Mouse (Mus musculus) left cerebral cortex, postnatal 4 days (tissue): ENCODE data around the gene Ddx1. TPM values are rescaled to one million over a fixed set of nuclear protein-coding genes. Genes with fewer than 3 reads are reported as not detected.
"Not testable (repeated sequence)": the region's sequence is repeated elsewhere in the genome, so short reads cannot be mapped to it uniquely, and the experiment has no call there.

Source experiments
- DNase-seq: peaks from one replicate; pipeline ENCODE4 v3.0.0-alpha.2; 2022
- intact Hi-C: fragments of 180-260 bp; cut with DNase I; formaldehyde crosslinking; loops from one replicate; pipeline ENCODE4 v1.15.1; 2025
- total RNA-seq, 2 experiments: library from RNA; stranded (reverse); gene quantifications; 2 replicates each; pipeline ENCODE4 v1.2.3; 2021

The Ddx1 gene
- total RNA-seq, 2 experiments from 2014 or later = 127 to 137 TPM

DNA sequence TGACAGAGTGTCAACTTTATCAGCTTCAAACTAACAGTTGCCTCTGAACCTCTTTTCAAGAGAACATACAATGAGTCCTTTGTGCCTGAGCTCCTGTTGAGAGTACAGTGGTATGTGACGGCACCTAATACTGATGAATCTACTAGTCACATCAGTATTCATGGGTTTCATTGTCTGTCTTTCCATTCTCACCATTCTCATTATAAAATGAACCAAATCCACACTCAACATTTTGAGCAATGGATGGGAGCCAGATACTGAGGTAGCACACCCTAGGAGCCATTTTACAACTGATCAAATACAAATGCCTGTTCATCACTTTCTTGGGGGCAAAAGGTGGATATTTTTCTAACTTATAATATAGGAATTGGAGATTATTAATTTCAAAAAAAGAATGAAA lies 40.5 kb downstream of the Ddx1 start:
- DNase-seq = no peak
- intact Hi-C loops = no loop called here

DNA sequence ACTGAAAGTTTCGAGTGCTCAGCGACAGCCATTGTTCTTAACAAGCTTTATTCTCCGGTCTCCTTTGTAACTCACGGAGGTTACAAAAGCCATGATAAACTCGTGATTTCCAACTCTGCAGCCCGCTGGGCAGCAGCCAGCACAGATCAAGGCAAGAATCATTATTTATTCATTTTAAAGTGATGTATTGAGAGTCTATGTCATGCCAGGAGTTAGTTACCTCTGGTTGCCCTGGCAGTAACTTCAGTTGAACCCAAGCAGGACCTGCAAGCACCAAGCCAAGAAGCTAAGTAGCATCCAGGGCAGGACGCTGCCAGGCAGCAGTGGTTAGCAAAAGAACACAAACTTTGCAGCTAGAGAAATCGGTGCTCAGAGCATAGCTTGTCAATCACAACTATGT lies 41.9 kb downstream of the Ddx1 start:
- no peak for DNase-seq
- intact Hi-C loops = no loop called here

DNA sequence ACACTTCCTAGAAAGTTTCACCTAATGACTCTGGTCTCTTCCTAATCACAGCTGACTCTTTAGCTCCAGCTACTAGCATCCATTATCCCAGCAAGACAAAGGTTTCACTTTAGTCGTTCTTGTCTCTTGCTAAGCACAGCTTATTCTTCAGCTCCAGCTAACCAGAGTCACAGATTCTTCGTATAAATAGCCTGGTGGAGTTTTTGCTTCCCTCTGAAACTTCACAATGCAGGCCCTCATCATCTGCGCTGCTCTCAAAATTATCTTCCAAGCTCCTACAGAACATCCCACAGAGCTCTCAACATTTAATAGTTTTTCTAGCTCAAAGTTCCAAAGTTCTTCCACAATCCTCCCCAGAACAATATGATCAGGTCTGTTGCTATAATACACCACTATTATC lies 43.3 kb downstream of the Ddx1 start:
- intact Hi-C loops = no loop called here

DNA sequence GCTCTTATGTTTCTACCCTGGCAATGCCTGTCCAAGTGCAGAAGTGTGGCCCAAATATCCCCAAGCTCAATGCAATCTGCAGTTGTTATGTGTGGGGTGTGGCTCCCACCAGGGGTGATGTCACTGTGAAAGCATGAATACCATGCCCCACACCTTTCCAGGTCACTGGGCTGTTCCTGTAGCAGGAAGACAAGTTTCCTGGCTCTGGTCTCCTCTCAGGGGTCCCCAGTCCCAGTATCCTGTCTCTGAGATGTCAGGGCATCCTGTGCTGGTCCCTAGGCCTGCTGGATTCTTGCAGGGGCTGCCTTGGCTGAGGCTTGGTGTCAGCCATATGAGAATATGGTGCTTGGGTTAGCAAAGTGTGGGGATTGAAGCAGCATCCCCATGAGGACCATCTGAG lies 46.7 kb downstream of the Ddx1 start:
- intact Hi-C loops = no loop called here

More for the DNA sequence above, 43.3 kb downstream of the Ddx1 start:
- no peak for DNase-seq

DNA sequence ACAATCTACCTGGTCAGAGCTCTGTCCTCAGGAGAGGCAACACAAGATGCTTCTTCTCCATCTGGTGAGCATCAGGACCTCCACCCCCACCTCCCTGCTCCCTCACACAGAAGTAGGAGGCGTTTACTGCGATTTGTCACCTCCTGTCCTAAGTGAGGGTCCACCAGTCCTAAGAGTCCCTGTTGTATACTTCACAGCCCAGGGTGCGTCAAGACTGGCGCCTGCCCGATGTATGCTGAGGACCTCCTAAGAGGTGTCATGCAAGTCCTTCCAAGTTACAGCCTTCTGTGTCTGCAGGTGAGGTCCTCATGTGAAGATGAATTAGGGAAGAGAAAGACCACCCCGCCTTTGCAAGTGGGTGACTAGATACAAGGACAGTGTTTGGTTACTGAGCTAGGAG lies 48.4 kb downstream of the Ddx1 start:
- intact Hi-C loops = no loop called here
- DNase-seq = no peak

More for the DNA sequence above, 46.7 kb downstream of the Ddx1 start:
- DNase-seq = no peak

DNA sequence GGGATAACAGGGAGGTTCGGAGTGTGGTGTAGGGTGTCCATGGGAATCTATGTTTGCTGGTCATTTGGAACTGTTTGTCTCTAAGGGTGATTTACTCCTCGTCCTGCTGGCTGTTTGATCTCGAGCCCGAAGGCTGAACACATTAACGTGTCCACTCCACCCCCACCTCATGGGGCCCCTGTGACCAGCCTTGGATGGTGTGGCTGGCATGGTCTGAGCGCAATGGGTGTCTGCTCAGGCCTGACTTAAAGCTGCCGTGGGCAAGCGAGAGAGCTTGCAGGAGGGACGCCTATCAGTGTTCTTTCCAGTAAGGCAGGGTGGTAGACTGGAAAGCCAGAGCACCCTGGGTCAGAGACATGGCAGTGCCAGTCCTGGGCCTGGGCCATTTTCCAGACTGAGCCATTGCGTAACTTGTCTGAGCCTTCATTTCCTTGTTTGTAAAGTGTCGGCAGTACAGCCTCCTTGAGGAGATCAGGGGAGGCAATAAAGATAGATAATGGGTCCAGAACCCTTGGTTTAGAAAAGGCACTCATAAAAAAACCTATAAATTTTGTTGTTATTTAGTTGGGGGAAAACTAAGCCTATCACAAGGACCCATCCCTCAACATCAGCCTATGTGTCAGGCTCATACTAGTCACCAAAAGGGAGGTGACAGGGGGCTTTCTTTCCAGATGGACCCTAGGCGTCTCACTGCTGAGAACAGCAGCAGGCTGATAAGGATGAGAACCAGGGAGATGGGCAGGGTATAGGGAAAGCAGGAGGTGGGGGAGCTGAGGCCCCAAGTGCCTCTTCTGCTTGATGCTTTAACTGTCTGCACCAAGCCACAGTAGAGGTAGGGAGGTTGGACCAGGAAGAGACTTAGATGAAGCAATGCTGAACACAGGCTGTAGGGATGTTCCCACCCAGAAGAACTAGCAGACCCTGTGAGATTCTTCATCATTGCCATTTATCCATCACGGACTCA lies 49.4 kb downstream of the Ddx1 start:
- DNase-seq = no peak
- intact Hi-C loops = no loop called here

DNA sequence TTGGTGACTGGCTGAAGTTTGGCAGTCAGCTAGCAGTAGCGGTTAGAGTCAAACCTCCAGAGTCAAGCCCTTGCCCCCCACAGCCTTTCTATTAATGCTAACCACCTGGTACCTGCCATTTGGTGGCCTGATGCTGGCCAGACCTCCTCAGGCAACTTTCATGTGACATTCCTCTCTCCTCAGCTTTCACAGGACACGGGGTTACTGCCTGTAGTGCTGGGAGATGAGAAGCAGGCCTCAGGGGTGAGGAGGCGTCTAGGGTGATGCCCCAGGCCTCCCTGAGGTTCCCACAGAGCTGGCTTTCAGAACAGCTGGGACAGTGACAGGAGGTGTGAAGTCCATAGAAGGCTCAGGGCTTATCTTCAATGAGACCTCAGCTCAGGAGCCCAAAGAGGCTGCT lies 50.9 kb downstream of the Ddx1 start:
- intact Hi-C loops = no loop called here
- DNase-seq = no peak

DNA sequence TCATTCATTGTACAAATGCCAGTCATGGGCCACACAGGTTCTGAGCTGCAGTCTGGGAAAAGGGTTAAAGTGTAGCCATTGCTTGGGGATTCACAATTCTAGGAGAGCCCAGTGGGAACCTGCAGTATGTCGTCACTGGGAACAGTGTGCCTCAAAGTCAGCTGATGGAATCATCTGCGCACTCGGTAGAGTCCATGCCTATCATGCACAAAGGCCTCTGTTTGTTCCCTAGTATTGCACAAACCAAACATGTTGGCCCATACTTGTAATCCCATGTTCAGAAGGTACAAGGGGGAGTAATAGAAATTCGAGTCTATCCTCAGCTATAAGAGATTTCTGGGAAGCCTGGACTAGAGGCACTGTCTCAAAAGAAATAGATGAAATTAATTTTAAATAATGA lies 52.9 kb downstream of the Ddx1 start:
- intact Hi-C loops = no loop called here
- DNase-seq = no peak

DNA sequence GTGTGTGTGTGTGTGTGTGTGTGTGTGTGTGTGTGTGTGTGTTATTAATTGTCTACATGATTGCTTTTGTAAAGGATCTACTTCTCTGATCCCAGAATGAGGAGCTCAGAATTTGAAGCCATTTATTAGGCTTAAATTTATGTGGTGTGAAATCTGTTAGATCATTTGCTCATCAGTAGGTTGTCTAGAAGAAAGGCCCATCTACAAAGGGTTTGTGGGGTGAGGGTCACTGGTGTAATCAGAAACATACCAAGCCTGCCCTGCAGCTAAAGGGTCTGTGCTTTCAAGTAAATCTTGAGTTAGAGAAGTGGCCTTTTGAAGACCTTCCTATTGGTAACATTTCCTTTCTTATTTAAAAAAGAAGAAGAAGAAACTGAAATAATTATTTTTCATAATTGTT lies 53.5 kb downstream of the Ddx1 start:
- no peak for DNase-seq
- intact Hi-C loops = no loop called here

DNA sequence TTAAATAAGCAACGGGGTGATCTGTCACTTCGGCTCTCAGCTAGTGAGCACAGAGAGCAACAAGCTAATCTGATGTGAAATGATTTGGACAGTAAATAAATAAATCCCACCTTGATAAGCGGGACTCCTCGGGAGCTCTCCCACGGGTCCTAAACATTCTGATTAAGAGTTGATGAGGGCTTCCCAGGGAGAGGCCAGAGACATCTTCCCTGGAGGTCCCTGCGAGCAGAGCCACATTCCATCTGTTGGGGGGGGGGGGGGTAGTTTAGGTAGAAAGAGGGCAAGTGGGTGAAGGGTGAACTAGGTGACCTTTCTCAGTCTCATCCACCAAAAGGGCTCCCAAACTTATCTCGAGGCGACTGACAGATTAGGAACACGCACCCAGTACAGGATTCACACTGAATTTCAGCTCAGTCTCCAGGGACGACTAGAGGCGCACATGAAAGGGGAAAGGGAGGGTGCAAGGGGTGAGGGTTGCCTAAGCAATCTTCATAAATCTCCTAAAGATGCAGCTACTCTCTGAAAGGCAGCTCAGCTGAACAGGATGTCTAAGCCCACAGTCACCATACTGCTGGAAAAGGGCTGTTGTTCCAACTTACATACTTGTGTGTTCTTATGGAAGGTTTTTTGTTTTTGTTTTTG lies 60.8 kb downstream of the Ddx1 start:
- intact Hi-C loops = no loop called here
- no peak for DNase-seq

DNA sequence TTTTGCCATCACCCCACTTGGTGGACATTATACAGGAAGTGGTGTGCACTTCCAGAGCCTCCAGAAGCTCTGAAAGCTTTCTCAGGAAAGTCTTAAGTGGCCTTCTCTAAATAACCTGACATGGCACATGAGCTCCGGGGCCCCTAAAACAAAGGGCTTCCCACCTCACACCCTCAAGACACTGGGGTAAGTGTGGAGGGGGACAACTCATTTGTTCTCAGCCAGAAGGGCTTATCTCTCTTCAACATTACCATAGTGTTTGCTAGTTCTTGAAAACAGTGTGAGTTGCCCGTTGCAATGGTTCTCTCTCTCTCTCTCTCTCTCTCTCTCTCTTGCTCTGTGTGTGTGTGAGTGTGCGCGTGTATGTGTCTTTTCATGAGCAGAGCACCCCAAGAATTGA lies 62.8 kb downstream of the Ddx1 start:
- intact Hi-C loops = no loop called here
- DNase-seq = no peak

DNA sequence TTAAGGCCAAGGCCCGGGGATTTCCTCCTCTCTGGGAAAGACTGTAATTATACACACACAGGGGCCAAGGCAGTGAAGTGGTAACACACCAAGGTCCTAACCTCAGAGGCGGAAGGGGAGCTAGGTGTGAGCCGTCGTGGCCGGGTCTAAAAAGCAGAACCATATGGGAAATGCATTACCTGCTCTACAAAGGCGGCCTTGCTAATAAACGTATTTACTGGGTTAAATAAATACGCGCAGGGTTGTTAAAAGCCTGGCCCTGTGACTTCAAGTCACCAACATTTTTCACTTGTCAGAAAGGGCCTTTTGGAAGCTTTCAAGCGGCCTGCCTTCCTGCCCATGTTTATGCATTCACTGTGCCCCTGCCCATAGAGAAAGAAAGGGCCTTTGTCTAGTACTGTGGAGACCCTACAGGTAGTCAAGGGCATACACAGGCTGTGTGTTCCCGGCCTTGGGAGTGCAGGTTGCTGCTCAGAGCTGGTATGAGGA lies 64.1 kb downstream of the Ddx1 start:
- intact Hi-C loops = no loop called here
- no peak for DNase-seq

DNA sequence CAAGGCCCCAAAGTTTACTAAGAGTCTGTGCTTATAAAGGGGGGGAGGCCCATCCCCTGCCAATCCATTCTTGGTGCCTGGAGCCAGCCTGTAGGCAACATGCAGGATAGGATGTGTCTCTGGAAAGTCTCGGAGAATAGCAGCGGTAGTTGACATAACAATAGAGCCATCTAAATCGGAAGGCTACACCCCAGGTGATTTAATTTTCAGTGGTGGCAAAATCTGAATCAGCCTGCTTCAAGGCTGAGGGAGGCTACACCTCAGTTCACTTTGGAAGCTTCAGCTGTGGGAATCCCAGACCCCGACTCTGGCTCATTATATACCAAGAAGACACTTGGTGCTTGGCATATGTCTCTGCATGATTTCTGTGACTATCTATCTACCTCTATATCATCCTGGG lies 64.9 kb downstream of the Ddx1 start:
- DNase-seq, intact Hi-C loops: not testable (repeated sequence)

DNA sequence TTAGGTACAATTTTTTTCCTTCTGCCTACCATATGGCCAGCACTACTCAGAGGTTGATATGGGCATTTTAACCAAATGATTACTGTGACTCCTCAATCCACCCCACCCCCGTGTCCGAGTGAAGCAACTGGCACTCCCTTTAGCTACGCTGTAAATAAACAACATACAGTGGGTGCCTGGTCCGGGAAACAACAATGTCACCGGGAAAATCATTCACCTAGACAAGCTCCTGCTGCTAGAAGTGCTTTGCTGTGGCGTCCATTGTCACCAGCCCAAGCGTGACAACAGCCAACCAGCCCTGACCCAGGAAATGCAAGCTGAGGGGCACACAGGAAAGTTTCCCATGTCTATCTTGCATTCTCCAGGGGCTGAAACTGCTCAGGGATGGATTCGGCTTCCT lies 66.8 kb downstream of the Ddx1 start:
- intact Hi-C loops = no loop called here
- DNase-seq = no peak

DNA sequence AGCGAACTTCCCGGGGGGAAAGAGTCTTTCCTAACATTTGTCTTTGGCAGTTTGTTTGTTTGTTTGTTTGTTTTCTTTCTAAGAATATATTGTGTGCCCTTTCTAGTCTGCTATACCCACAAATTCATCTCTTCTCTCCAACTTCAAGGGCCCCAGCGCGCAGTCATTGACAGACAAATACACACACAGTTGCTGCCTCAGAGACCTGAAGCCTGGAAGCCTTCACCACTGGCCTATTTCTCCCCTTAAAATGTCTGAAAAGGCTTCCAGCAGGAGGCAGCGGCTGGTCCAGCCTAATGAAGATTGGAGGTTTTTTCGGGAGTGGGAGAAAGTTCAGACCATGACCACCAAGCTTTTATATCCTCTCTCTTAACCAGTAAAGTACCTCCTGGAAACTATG lies 67.3 kb downstream of the Ddx1 start:
- no peak for DNase-seq
- intact Hi-C loops = no loop called here

DNA sequence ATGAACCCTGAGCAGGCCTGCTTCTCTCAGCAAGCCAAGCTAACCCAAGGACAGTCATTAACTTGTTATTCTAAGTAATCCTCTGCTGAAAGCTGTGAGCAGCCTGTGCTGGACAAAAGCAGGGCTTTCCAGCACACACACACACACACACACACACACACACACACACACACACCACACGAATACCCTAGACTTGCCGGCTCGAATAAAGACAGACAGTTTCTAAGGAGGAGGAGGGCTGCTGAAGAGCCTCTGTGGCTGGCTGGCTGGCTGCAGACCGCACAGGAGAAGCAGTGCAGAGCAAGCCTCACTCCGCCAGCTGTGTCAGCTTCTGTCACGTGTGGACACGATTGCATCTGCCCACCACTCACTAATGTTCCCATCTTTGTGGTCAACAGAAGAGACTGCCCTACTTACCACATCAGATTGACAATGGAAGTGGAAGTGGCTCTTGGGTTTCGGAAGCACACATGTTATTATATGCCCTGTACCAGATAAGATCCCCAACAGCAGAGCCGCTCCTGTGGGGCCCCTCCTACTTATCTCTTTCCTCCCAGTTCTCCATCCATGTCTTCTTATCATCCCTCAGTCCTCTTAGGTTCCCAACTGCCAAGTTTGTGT lies 68.2 kb downstream of the Ddx1 start:
- DNase-seq = no peak
- intact Hi-C loops = no loop called here

DNA sequence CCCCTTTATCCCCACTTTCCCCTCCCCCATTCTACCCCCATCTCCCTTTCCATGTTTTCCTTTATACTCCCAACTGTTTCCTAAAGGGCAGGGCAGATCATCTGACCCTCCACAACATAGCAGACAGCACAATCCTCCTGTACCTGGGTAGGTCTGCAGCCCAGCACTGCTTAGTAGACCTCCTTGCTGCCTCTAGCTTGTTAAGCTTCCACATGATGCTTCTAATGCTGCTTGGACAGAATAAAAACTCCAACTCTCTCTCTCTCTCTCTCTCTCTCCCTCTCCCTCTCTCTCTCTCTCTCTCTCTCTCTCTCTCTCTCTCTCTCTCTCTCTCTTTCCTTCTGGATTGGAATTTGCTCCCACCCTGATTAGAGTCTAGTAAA lies 68.7 kb downstream of the Ddx1 start:
- intact Hi-C loops = no loop called here
- DNase-seq = no peak

DNA sequence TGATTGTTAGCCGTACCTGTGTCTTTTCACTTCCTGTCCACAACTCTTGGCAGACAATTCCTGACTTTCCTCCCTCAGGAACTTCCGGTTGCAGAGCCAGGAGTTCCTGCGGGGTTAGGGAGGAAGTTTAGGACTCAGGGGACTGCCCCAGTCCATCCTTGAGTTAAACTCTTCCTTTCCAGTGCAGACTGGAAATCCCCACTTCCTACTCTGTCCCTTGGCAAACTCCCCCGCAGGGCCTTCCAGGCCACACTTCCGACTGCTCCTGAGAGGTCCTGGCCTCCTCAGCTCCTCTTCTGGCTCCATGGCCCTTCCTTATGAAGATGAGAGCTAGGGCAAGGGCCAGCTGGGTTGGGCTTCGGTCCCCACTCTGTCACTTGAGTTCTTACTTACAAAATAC lies 71.4 kb downstream of the Ddx1 start:
- intact Hi-C loops = no loop called here
- no peak for DNase-seq

DNA sequence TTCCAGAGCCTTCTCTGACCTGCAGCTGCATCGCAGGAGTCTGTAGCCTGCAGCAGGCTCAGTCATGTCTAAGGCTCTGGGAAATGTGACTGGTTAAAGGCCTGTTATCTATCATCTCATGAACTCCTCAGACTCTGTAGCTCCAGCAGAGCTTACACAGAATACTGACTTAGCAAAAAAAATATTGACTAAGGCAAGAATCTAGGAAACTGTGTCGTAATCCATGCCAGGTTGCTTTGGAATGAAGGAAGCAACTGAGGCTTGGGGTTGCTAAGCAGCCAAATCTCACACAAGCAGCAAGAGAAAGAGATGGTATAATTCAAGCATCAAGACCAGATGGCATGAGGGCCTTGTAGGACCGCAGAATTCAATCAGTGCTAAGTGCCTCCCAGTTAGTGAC lies 72.1 kb downstream of the Ddx1 start:
- DNase-seq = no peak
- intact Hi-C loops = no loop called here

DNA sequence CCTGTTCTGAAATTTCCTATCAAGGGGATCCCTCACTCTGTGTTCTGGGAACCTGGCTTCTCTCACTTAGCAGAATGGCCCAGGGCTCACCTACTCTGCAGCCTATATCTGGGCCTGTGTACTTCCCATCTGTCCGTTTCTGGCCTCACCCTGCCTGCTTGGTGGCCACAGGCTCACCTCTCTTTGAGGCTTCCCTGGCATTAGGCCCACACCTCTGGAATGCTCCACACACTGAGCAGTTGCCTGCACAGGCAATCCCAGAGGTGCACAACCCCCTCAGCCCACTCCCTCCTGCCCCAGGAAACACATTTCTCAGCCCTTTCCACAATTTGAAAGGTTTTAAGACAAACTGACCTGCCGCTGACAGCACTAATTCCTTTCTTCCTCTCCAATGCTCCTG lies 72.9 kb downstream of the Ddx1 start:
- intact Hi-C loops = no loop called here

DNA sequence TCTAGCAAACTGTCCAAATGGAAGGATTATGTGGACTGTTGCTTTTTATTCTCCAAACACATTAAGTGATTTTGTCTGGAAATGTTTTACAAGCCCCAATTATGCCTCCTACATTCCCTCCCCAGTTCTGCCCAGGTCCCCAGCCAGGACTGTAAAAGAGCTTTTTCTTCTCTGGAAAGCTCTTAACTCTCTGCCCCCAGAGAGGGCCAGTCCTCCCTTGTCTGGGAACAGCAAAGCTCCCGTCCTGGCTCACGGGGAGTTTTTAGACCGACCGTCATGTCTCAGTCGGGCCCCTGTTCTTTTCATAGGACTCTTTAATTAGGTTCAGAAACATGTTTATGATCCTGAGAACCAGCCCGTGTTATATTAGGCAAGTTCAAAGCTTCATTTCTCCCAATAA lies 75.0 kb downstream of the Ddx1 start:
- intact Hi-C loops = no loop called here
- DNase-seq = no peak

More for the DNA sequence above, 72.9 kb downstream of the Ddx1 start:
- no peak for DNase-seq

DNA sequence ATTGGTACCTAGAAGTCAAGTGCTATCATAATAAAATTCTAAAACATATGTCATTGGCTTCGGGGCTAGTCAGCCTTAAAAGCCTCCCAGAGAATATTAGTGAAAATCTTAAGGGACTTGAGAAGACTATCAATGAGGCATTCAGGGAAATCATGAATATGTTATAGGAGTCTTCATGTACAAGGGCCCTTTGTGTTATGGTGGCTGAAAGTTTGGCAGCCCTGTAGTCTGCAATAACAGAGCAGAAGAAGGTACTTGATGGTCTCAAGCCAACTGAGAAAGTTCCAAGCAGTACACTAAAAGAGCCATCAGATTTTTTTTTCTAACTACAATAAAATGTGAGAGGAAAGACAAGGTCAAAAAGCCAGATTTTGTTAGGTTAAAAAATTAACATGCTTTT lies 80.9 kb downstream of the Ddx1 start:
- DNase-seq = no peak
- intact Hi-C loops = no loop called here
